Mouse (Mus musculus): ENCODE measurements around the gene Gm47959.

DNA sequence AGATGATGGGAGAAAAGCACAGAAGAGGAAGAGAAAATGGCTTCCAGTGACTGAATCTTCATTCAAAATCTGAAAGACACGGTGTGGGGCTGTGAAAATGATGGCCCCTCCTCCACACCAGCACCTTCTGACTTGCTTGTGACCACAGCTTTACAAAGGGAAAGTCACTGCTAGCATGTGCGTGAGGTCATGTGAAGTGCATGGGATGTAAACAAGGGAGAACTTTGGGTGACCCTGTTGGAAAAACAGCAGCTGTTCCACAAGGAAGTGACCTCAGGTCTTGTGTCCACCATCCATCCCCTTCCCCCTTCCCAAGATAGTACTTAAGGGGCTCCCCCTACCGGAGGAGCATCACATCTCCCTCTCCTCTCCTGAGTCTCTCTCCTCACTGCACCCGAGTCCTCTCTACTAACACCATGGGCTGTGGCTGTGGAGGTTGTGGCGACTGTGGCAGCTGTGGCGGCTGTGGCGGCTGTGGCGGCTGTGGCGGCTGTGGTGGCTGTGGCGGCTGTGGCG lies 40.4 kb upstream of the Gm47959 start, which contains the start of gene Gm47955:
- no peak for TF ChIP-seq CTCF (IDR thresholded peaks at IDR 0.05; ENCODE audit: extremely low read depth, insufficient read depth, low read length)
- no peak for TF ChIP-seq POLR2A (IDR thresholded peaks at IDR 0.05; ENCODE audit: extremely low read depth, insufficient read depth, low read length)
